Mouse (Mus musculus) adrenal gland, postnatal 14 days (tissue): ENCODE results near the gene Gopc. TPM values are rescaled to one million over a fixed set of nuclear protein-coding genes. Genes with fewer than 3 reads are reported as not detected.
A peak's percentile ranks its signal among the peaks of the same experiment; 100 is the strongest.

Experiments used
- DNase-seq: peaks from one replicate; pipeline ENCODE4 v3.0.0; 2021; ENCODE audit warnings: mixed read lengths
- long read RNA-seq, 2 experiments: library from polyadenylated mRNA; stranded (forward); transcript quantifications; one replicate each; pipeline ENCODE4 v2.0.0; 2021
- total RNA-seq: library from RNA; stranded (reverse); gene quantifications from 2 replicates; pipeline ENCODE4 v1.2.3, GENCODE M21; 2021

Gopc gene
- 23.9 and 26.1 TPM in 2 replicates for total RNA-seq
- long read RNA-seq, experiment 1, full-length matches to known transcripts, result 28 of 34 reads
- long read RNA-seq, experiment 1, partial matches to known transcripts, result 3 of 34 reads
- long read RNA-seq, experiment 1, other reads (novel, unspliced or antisense), result 3 of 34 reads
- long read RNA-seq, experiment 2, full-length matches to known transcripts, result 20 of 22 reads
- long read RNA-seq, experiment 2, partial matches to known transcripts, result 1 of 22 reads
- long read RNA-seq, experiment 2, other reads (novel, unspliced or antisense), result 1 of 22 reads

DNA sequence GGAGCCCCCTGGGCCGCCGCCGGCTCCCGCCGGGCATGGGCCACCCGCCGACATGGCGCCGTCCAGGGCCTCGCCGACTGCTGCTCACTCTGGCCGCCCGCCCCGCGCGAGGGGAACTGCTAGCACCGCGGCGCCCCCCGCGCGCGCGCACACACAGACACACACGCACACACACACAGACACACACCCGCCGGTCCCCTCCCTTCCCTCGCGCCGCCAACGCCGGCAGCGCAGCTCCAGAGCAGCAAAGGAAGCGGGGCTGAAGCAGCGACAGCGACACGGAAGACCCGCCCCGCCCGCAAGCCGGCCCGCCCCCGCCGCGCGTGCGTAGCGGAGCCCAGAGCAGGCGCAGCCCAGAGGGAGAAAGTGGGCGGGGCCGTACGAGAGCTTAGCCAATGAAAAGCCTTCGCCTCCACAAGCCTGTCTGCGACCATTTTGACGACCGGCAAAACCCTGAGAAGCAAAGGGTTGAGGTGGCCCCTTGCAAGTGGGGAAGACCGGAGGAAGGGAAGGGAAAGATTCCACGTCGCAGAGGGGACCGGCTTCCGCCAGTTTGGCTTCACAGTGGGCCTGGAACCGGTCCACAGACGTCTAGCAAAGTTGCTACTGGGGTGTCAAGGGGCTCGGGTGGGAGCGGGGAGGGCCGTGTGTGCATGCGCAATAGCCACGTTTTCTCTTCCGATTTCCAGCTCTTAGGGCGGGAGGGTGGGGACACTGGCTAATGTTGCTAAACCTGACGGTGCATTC is at the start of gene Gopc:
Gene Gopc (minus strand): TSS at position 280 of the 747 bp plus-strand sequence.
- peak; percentile 98 for DNase-seq

DNA sequence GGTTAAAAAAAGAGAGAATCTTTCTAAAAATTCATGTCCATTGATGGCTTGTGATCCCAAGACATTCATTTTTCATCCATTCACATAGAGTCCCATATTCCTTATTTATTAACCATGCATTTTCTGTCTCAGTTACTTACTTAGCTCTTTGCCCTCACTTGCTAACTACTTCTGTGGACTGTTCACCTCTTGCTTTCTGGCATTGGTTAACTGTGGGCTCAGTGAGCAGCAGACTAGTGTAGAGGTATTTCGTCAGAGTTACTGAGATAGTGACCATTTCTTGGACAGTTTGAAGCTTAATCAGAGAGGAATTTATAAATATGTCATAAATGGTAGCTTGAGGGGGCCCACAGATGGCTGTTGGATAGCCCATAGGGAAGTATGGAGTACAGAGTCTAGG is 49.0 kb upstream of the Gopc start:
- DNase-seq, result no peak

DNA sequence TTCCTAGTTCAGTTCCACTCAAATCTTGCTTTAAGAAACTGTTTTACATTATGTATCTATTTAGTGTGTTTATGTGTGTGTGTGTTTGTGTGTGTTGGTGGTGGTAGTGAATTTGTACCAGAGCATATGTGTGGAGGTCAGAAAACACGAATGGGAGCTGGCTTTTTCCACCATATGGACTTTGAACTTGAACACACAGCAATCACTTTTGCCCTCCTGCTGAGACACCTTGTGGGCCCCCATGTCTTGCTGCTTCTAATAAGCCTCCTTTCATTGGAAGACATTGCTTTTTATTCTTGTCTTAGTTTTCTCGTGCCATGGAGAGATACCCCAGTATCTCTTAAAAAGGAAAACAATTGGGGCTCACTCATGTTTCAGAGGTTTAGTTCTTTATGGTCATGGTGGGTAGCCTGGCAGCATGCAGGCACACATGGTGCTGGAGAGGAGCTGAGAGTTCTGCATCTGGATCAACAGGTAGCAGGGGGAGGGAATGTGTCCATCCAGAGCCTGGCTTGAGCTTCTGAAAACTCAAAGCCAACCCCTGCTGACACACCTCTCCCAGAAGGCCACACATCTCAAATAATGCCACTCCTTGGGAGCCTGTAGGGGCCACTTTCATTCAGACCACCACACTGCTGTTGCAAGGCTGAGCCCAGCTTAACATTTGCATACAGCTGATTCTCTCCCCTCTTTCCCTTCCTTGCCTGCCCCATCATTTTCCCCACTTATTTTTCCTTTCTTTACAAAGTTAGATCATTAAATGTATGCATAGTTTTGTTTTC is 45.9 kb upstream of the Gopc start:
- DNase-seq, result no peak

DNA sequence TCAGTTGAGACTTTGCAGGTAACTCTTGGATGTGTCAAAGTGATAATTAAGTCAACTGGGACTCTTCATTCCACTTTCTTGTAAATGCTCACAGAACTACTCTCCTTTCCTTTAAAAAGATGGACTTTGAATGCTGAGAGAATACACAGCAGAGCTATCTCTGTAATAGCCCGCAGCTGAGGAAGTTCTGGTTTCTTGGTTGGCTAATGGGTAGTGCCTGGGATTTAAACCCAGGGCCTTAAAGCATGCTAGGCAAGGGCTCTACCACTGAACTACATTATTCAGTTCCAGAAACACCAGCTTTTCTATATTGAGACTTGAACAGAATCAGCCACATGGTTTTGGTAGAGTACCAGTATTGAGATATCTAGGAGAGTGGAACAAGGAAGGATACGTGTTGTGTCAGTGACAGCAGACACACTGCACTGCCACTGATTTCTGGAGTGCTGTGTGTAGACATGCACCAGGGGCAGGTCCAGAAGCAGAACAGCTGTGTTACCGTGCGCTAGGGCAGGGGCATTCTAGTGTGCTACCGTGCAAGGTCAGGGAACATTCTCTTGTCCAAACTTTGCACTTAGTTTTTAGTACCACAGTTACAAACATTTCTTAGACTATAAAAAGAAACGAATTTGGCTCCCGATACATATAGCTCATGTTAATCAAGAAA is 44.5 kb upstream of the Gopc start:
- no peak for DNase-seq

DNA sequence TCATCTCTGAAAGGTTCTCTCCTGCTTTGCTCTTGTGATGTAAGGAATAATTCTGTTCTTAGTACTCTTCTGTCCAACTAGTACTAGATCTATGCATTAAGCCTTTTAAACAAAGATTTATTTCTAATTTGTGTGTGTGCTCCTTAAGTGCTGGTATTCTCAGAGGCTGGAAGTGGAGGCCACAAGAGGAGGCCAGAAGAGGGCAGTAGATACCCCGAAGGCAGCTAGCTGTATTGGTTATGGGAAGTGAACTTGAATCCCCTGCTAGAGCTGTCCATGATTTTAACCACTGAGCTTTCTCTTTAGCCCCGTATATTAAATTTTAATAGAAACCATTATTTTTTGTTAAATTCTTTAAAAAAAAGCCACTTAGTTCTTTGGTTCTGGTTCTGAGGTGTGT is 41.2 kb upstream of the Gopc start:
- DNase-seq, result peak; percentile 21

DNA sequence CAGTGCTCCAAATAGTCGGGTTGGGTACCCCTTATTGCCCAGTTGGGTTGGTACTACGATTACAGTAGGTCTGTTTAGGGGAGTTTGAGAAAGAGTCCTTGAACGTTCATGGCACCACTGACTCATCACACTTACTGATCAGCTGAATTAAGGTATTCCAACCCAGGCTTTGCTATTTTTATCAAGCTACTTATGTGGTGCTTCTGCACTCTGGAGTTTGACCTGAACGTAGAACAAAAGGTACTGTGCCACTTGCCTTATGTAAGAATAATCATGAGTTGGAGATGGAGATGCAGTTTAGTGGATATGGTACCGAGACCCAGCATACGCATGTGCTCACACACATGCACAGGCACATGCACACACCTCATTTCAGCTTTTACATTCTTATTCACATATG is 39.8 kb upstream of the Gopc start:
- DNase-seq, result no peak

DNA sequence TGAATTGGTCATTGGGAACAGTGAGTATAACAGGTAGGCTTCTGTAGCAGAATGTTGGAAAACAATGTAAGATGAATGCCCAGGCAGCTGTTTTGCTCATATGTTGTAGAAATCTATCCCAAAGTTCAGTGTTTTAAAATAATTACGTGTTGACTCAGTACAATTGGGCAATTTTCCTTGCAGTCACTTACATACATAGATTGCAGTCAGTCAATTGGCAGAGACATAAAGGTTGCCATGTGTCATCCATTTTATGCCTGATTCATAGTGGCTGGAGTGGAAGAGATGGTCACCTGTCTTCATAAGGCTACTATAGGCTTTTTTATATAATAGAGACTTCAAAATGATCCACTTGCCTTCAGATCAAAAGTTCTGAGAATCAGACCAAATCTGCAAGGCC is 38.6 kb upstream of the Gopc start:
- no peak for DNase-seq

DNA sequence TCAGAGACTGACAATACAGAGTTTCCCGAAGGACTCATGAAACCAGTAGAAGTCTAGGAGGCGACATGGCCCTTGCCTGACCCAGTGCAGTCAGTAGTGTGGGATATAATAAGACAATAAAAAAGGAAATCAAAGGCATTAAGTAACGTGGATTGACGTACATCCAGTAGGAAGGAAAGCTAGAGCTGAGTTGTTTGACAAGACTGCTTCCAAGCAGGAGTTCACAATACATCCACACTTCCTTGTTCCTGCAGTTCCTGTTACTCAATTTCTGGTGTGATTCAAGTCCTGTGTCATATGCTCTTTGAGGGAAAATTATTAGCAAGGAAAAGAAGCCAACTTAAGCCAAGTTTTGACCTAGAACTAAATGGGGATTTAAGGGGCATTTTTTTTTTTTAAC is 37.5 kb upstream of the Gopc start:
- DNase-seq, result no peak

DNA sequence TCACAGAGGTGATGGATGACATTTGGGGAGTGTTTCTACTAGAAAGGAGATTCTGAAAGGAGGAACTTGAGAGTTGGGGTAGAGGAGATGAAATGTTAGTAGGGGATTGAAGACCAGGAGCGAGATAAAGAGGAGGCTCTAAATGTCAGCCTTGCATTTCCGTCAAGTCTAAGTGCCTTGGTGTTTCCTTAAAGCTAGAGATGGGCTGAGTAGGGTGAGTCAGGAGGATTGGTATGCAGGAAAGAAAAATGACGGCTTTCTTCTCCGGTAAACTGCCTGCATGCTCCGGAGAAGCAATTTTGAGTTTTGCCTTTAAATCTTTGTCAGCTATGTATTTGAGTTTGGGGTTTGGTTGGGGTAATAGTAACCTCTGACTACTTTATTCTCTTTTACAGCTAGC is 37.0 kb upstream of the Gopc start:
- DNase-seq, result no peak

DNA sequence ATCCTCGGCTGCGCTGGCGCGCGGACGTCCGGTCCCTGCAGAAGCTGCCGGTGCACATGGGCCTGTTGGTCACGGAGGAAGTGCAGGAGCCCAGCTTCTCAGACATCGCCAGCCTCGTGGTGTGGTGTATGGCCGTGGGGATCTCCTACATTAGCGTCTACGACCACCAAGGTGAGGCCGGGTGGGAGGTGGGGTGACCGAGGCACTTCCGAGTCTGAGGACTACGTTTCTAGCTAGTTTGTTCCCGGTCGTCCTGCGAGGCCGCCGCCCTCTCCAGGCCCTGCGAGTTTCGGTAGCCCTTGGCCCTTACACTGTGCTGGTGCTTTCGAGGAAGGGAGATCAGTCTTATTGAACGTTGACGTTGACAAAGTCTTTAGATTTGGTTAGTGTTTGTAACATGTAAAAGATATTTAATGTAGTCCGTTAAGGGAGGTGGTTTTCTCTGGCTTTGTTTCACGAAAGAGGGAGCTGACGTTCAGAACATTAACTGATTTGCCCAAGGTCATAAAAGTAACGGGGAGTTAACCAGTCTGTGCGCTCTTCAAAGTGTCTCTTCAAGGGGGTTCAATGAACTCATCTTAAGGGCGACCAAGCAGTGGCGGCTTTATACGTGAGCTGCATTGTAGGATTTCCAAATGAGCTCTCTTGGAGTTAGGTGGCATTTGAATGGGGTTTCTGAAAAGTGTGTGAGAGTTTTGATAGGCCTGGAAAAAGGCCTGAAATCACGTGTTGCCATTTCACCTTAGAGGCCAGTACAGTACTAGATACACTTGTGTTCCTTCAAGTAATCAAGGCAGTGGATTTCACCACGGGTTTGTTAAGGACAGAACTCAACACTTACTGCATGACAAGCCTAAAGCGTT is 36.3 kb upstream of the Gopc start:
- DNase-seq, result no peak

DNA sequence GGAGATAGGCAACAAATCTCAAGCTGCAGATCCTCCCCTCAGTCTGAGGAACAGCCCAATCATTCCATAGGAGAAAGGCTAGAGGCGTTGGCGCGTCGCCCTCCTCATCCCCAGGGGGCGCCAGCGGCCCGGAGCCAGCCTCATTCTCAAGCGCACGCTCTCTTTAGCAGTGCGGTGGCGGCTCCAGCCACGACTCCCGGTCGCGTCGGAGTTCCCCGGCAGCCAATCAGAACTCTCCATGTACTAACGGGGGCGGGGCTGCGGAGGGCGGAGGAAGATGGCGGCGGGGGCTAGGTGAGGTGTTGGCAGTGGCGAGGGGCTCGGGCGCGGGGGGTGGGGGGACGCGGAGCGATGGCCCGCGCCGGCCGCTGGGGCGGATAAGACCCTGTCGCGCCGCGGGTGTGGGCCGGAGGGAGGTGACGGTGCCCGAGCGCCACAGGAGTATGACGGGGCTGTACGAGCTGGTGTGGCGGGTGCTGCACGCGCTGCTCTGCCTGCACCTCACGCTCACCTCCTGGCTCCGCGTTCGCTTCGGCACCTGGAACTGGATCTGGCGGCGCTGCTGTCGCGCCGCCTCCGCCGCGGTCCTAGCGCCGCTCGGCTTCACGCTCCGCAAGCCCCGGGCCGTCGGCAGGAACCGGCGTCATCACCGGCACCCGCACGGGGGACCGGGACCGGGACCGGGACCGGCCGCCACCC is 35.5 kb upstream of the Gopc start, which contains the start of gene Nus1:
Gene Nus1 (plus strand): TSS at position 249 of the 699 bp plus-strand sequence.
- peak; percentile 98 for DNase-seq

DNA sequence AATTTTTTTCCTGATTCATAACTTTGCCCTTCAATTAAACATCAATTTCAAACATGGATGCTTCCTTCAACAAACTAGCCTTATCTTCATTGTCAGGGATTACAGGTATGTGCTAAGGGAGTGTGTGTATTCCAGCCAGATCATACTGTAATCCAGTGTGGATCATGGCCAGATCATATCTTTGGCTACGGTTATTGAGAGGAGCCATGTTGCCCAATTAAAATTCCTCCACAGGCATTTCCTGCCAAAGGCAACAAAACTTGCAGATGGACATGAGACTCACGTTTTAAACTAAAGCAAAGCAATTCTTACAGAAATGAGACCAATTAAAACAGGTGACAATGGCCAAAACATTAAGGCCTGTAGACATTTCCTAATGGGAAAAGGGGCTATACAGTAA is 34.5 kb upstream of the Gopc start:
- DNase-seq, result no peak

DNA sequence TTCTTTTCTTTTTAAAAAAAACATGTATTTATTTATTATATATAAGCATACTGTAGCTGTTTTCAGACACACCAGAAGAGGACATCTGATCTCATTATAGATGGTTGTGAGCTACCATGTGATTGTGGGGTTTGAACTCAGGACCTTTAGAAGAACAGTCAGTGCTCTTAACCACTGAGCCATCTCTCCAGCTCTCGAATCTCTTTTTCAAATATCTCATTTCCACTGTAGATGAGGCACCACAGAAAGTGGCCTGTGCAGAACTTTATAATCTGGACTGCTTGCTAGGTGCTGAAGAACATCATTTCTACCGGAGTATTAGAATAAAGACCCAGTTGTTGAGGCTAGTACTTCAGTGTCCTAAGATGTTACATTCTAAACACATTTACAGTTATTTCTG is 33.1 kb upstream of the Gopc start:
- no peak for DNase-seq

DNA sequence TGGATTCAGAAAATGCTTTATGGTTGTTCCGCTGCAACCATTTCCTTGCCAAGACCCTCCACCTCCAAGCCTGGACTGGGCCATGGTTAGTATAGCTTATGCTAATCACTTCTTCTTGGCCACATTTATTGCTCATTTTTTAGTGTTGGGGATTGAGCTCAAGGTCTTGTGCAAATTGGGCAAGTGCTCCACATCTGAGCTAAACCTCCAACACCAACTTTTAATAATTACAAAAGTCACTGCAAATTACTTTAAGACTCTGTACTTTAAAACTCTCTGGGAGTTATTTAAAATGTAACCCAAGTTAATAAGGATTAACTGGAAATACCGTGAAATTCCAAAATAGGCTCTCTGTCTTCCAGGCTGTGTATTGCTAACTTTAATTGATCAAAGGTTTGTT is 25.6 kb upstream of the Gopc start:
- DNase-seq, result no peak

DNA sequence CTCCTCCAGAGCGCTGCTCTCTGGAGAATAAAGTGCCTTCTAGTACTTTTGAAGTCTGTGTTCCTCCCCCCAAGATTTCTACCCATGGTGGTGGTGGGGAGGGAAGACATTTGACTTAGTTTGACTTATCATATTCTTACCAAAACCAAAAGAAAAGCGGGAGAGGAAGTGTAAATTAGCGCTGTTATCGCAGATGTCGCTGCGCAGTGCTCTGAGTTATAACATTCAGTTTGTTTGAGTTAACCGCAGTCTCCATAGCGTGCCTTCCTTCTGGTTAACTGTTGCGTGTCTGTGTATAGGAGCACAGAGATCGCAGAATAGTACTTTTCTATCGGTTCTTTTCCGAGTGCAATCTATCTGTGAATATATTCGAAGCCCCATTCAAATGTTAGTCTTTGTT is 23.2 kb upstream of the Gopc start:
- DNase-seq, result no peak

DNA sequence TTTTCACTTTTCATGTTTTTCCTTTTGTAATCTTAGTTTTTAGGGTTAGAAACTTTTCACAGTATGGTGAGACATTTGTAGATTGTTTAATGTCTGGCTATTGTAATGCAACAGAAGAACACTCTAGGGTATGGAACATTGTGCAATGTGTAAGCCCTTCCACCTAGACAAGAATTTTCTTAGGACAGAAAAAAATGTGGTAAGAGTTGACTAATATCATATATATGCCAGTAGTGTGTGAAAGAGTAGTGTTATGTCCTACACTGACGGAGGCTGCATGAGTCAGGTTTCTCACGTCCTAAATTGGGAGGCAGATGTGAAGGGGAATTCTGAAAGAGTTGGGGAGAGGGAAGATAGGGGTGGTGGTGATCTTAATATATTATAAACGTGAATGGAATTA is 17.8 kb upstream of the Gopc start:
- no peak for DNase-seq

DNA sequence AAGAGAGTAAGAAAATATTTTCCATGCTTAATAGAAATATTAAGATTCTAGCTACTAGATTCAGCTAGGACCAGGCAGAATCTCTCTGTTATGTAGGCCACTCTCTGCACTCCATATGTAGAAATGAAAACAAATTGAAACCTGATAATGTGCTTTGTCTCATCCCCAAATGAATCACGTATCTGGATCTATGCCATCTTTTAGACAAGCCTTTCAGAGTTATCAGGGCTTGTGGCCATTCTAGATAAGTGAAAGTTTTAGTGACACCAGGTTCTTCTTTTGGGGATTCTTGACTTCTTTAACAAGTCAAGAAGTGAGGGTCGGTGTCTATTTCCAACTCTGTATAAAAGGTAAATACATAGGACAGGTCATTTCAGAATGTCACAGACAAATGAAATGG is 16.8 kb upstream of the Gopc start:
- DNase-seq, result no peak

DNA sequence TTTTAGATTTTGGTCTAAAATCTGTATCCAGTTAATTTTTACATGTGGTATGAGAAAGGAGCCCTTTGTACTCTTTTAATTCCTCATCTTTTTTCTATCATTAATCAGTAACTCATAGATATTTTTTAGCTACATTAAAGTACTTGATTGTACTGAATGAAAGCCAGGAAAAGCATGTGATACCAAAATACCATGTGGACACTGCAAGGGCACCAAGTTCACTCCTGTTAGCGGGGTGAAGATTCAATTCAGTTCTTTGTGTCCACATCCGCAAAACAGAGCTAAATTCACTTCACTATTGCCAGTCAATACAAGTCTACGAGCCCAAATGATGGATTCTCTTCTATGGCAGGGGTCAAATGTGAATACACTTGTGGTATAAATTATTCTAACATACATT is 14.7 kb upstream of the Gopc start:
- no peak for DNase-seq

DNA sequence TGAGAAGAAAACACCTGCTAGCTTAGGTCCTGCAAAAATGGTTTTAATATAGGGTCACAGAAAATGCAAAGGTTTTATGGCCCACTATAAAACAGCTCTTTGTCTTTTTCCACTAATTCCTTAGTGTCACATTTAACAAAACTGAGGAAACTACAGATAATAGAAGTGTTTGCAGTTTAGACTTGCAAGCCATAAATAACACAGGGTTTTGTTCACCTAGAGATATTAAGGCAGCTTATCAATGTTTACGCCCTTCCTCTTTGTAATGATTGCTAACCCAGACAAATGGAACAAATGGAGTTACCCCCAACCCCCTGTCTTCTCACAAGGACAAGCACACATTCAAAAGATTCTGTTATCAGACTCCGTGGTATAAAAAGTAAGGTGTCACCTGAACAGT is 9.3 kb upstream of the Gopc start:
- no peak for DNase-seq

DNA sequence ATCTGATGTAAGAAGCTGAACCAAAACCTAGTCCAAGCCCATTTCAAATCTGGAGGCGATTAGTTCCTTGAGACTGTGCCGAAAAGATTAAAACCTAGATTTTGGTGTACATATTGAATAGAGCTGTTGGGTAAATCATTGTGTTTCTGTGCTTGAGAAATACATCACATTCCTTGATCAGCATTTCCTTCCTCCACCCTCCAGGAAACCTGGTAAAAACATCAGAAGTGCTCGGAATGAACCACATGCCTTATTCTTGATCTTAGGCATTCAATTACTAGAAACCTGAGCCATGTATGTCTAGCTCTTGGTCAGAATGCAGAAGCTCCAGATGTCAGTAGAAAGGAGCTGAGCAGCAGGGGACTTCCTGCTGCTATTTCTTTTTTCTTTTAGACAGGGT is 7.5 kb upstream of the Gopc start:
- DNase-seq, result no peak

DNA sequence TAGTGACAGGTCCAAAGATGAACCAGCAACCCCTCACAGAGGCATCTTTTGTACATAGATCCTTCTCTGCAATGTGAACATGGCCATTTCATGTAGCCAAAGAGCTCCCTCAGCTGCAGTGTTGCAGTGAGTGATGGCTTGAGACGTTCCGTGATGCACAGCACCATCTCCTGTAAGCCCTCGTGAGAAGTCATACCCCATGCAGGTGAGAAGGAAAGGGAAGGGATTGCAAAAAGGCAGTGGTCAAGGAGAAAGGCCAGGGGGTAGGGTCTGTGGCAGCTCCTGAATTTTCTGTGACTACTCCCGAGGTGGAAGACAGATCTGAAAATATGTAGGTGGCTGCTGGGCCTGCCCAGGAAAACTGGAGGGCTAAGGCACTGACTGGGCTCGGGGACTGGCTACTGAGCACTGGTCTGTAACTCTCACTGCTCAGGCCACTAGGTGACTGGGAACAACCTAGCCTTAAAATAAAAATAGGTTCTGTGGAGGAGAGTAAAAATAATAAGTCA is 7.1 kb upstream of the Gopc start, which contains the start of gene Nepn:
Gene Nepn (plus strand): TSS at position 51 of the 509 bp plus-strand sequence.
- DNase-seq, result no peak
